Mouse (Mus musculus): ENCODE measurements around the gene Lamc2.

The Lamc2 gene

GRCm38 (mm10) chr1:153185828-153186803 lies at the start of gene Lamc2:
TSS of gene Lamc2 (minus strand) at chr1:153186447.
- peak in 1 of 2 experiments; percentile 42 for DNase-seq (ENCODE audit: low spot score in 2 of 2)

GRCm38 (mm10) chr1:153235576-153235975 lies 49.3 kb upstream of the Lamc2 start:
- DNase-seq (ENCODE audit: low spot score in 2 of 2) = no peak

- no peak for DNase-seq (ENCODE audit: low spot score in 2 of 2)
Observed at GRCm38 (mm10) chr1:153231681-153232080, 45.4 kb upstream of the Lamc2 start.

- DNase-seq (ENCODE audit: low spot score in 2 of 2) = no peak
Observed at GRCm38 (mm10) chr1:153227916-153228315, 41.7 kb upstream of the Lamc2 start.

- DNase-seq (ENCODE audit: low spot score in 2 of 2) = no peak
Observed at GRCm38 (mm10) chr1:153227096-153227495, 40.8 kb upstream of the Lamc2 start.

GRCm38 (mm10) chr1:153225786-153226725 lies 39.8 kb upstream of the Lamc2 start:
- no peak for DNase-seq (ENCODE audit: low spot score in 2 of 2)

- no peak for DNase-seq (ENCODE audit: low spot score in 2 of 2)
Observed at GRCm38 (mm10) chr1:153224331-153224730, 38.1 kb upstream of the Lamc2 start.

GRCm38 (mm10) chr1:153219376-153219775 lies 33.1 kb upstream of the Lamc2 start:
- no peak for DNase-seq (ENCODE audit: low spot score in 2 of 2)

- DNase-seq (ENCODE audit: low spot score in 2 of 2) = no peak
Observed at GRCm38 (mm10) chr1:153216516-153216915, 30.3 kb upstream of the Lamc2 start.

- DNase-seq (ENCODE audit: low spot score in 2 of 2) = no peak
Observed at GRCm38 (mm10) chr1:153215676-153216075, 29.4 kb upstream of the Lamc2 start.

GRCm38 (mm10) chr1:153210992-153211391 lies 24.7 kb upstream of the Lamc2 start:
- no peak for DNase-seq (ENCODE audit: low spot score in 2 of 2)

- DNase-seq (ENCODE audit: low spot score in 2 of 2) = no peak
Observed at GRCm38 (mm10) chr1:153210198-153210597, 24.0 kb upstream of the Lamc2 start.

- no peak for DNase-seq (ENCODE audit: low spot score in 2 of 2)
Observed at GRCm38 (mm10) chr1:153202195-153202594, 15.9 kb upstream of the Lamc2 start.

GRCm38 (mm10) chr1:153201448-153201847 lies 15.2 kb upstream of the Lamc2 start:
- no peak for DNase-seq (ENCODE audit: low spot score in 2 of 2)

GRCm38 (mm10) chr1:153197316-153197850 lies 11.1 kb upstream of the Lamc2 start:
- DNase-seq (ENCODE audit: low spot score in 2 of 2) = no peak

- no peak for DNase-seq (ENCODE audit: low spot score in 2 of 2)
Observed at GRCm38 (mm10) chr1:153192945-153193344, 6.7 kb upstream of the Lamc2 start.

- no peak for DNase-seq (ENCODE audit: low spot score in 2 of 2)
Observed at GRCm38 (mm10) chr1:153192379-153192778, 6.1 kb upstream of the Lamc2 start.

- peak; percentile 43 to 75 for DNase-seq (ENCODE audit: low spot score in 2 of 2)
Observed at GRCm38 (mm10) chr1:153191943-153192329, 5.7 kb upstream of the Lamc2 start.

- DNase-seq (ENCODE audit: low spot score in 2 of 2) = no peak
Observed at GRCm38 (mm10) chr1:153191237-153191942, 5.1 kb upstream of the Lamc2 start.

GRCm38 (mm10) chr1:153188081-153188480 lies 1.8 kb upstream of the Lamc2 start:
- DNase-seq (ENCODE audit: low spot score in 2 of 2) = no peak

- no peak for DNase-seq (ENCODE audit: low spot score in 2 of 2)
Observed at GRCm38 (mm10) chr1:153180586-153181289, 5.5 kb downstream of the Lamc2 start.
